Mouse (Mus musculus) embryonic fibroblast, embryonic 13.5 days (primary cell): ENCODE data around the gene Nipal4. TPM values are rescaled to one million over a fixed set of nuclear protein-coding genes. Genes with fewer than 3 reads are reported as not detected.

Experiments used
- H3K27ac ChIP-seq: 2 replicates; pipeline ENCODE4 v1.5.1; 2012; ENCODE audit warnings: low read length, control low read depth, inconsistent platforms; ENCODE audit not compliant: insufficient read depth
- H3K4me1 ChIP-seq: 2 replicates; pipeline ENCODE4 v1.6.1; 2011; ENCODE audit warnings: low read length; ENCODE audit not compliant: control insufficient read depth, insufficient read depth
- H3K4me3 ChIP-seq: 2 replicates; pipeline ENCODE4 v1.5.1; 2011; ENCODE audit warnings: mild to moderate bottlenecking, control low read depth, low read length; ENCODE audit not compliant: insufficient read depth
- CTCF ChIP-seq: IDR thresholded peaks from 2 replicates; pipeline ENCODE4 v1.5.1; 2011; ENCODE audit warnings: mild to moderate bottlenecking, control low read depth, low read length, moderate library complexity, borderline replicate concordance; ENCODE audit not compliant: insufficient read depth
- POLR2A ChIP-seq: IDR thresholded peaks from 2 replicates; pipeline ENCODE4 v1.6.1; 2011; ENCODE audit warnings: low read depth, mild to moderate bottlenecking, control low read depth, low read length, moderate library complexity
- polyA plus RNA-seq: library from polyadenylated mRNA; stranded (reverse); fragments of >200 nt; gene quantifications from 2 replicates; pipeline ENCODE4 v1.2.4, GENCODE M21; 2011; ENCODE audit warnings: low read depth; ENCODE audit not compliant: missing spikeins, insufficient read length

The Nipal4 gene
- polyA plus RNA-seq, 1 experiment = 8.6 TPM

DNA sequence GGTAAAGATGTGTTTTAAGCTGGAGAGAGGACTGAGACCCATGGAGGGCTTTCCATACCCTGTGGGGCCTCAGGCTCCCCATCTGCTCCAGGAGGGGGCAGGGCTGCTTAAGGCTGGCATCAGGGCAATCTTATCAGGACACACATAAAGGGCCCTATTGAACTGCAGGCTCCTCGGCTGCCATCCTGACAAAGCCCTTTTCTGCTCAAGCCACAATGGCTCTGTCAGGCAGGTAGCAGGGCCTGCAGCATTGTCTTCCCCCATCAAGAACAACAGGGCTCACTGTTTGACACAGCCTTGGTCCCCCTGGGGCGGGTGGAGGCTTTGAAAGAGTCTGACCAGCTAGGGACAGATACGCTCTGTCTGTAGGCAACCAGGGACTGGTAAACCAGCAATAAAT, 3.6 kb upstream of the Nipal4 start:
- Histone ChIP-seq H3K4me3 (no peak overlapping the region), H3K4me1 (no peaks in the 10 kb centered on the region), H3K27ac (no peak overlapping the region)
- TF ChIP-seq POLR2A = no peak
- TF ChIP-seq CTCF = no peak

DNA sequence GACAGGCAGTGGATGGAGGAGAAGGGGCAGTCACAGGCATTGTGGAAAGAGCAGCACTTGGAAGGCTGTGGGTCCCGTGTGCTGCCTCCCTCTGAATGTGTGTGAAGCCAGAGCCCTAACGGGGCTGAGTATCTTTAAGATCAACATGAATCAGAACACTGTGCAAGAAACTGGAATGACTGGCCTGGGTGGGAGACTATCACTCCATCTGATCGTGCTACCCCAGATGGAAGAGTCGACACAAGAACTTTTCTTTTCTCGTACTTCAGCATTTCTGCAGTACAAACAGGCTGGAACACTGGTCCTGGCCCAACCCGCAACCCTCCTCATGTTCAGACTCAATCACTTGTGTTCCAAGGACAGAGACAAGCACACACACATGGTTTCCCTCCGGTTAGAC, 2.2 kb upstream of the Nipal4 start:
- Histone ChIP-seq H3K27ac (no peak overlapping the region), H3K4me3 (no peak overlapping the region), H3K4me1 (no peaks in the 10 kb centered on the region)
- no peak for TF ChIP-seq POLR2A
- no peak for TF ChIP-seq CTCF

DNA sequence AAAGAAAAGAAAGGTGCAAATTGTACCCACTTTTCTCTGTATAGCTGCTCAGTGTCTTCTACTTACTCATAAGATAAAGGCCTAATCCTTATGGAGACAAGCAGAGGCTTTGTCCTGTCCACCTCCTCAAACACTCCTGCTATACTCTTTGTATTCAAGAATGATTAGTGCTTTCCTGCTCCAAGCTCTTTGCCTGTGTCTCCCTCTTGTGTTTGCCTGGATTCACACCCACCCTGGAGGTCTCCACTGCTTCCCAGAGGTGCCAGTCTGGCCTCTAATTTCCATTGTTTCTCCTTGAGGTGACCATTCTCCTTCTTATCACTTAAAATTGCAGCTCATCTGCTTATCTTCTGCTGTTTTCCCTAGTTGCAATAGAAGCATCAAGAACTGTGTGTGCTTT, 8.8 kb downstream of the Nipal4 start:
- H3K4me1 ChIP-seq = peaks cover 4% of the 10 kb centered on the region; the same call in 1 of the 2 replicates
- H3K27ac ChIP-seq = no peak overlapping the region
- no peak overlapping the region for H3K4me3 ChIP-seq

DNA sequence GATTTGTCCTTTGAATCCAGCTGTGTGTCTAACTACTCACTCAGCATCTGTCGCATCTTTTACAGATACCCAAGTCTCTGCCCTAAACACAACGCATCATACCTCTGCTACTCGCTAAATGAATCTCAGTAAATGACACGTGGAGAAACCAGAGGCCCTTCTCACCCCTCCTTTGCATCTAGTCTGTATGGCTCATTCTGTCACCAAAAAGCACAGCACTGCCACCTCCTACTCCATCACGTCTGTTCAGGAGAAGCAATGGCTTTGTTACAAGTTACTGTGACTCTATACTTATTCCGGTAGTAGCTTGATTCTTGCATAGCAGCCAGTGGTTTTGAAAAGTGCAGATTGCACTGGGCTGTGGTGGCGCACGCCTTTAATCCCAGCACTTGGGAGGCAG, 9.4 kb downstream of the Nipal4 start:
- no peak overlapping the region for H3K27ac ChIP-seq
- TF ChIP-seq CTCF (no peak), POLR2A (no peak)
- no peak overlapping the region for H3K4me3 ChIP-seq
- H3K4me1 ChIP-seq = peaks cover 4% of the 10 kb centered on the region; the same call in 1 of the 2 replicates

More for the DNA sequence above, 8.8 kb downstream of the Nipal4 start:
- TF ChIP-seq POLR2A (no peak), CTCF (no peak)

DNA sequence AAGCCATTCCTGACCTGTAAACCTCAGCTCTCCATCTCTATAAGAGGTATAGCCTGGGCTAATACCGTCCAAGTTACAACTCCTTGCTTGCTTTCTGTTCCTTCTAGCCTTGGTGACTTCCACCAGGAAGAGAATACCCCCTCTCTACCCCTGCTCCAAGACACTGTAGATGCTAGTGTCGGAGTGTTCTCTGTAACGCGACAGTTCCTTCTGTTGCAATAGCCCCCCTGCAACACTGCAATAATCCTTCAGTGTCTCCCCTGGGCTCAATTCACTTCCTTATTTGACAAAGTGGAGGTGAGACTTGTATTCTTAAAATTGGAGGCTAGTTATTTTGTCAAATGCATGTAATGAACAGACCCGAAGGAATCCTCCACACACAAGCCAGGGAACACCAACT, 19.7 kb downstream of the Nipal4 start:
- H3K27ac ChIP-seq = no peak overlapping the region
- H3K4me3 ChIP-seq = no peak overlapping the region
- no peaks in the 10 kb centered on the region for H3K4me1 ChIP-seq
- no peak for TF ChIP-seq CTCF
- no peak for TF ChIP-seq POLR2A

DNA sequence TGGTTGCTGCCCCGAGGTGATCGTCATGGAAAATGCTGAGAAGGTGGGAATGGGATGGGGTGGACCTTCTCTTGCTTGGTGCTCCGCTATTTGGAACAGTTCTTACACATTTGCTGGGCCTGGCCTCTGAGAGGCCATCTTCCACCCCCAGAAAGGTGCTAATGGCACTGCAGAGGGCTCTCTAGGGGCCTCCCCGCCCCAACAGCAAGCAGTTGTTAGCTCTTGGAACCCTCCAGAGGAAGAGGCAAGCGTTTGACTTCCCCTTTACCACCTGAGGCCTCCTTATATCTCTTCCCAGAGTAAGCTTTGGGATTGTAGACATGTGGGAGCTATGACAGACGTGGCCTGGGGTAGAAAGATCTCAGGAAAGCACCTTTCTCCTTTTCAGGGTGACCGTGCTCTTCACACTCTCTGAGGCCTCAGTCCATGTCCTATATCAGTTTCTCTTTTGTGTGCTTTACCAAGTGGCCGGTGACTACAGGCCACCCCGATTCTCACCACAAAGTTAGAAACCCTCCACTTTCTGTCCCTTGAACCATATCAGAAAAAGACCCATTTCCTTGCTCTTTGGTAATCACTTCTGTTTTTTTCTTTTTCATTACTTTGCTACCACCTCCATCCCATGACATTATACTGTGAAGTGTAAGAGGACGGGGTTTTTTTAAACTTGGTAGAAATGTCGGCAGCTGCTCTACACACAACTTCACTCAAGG, 21.0 kb downstream of the Nipal4 start:
- TF ChIP-seq POLR2A (no peak), CTCF (no peak)
- no peaks in the 10 kb centered on the region for H3K4me1 ChIP-seq
- H3K4me3 ChIP-seq = no peak overlapping the region
- H3K27ac ChIP-seq = no peak overlapping the region

DNA sequence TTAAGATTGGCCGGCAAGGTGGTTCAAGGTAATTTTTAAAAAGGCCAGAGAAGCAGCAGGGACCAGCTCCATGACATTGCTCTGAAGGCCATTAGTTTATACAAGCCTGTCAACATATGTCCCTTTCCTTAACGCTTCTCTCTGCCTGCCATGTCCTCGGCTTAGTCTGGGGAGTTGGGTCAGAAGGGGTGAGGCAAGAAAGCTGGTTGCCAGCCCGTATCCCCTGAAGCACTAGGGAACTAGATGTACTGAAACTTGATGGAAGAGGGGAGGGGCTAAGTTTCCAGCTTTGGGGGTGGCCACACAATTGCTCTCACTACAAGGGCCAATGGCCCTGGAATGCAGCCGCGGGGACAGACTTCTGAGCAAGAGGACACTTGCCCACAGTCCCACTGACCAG, 23.0 kb downstream of the Nipal4 start:
- TF ChIP-seq CTCF = no peak
- no peak for TF ChIP-seq POLR2A
- Histone ChIP-seq H3K4me1 (no peaks in the 10 kb centered on the region), H3K4me3 (no peak overlapping the region), H3K27ac (no peak overlapping the region)

DNA sequence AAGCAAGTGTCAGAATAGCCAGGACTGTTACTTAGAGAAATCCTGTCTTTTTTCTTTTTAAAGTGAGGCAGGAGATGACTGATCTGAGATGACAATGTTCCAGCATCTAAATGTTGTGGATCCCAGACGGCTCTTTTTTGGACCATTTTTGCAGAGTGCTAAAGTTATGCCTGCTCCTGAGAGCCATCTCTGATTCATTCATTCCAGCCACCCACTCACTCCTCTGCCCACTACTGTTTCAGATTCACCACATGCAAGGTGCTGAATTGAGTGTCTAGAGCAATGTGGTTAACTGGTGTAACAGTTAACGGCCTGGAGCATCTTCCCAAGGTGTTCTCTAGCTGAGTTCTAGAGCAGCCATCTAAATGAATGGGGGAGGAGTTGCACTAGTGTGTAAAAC, 31.4 kb downstream of the Nipal4 start:
- TF ChIP-seq POLR2A (no peak), CTCF (no peak)
- no peak overlapping the region for H3K4me3 ChIP-seq
- peak overlapping the region; percentile 58; the same call in 1 of the 2 replicates for H3K27ac ChIP-seq
- peaks cover 4% of the 10 kb centered on the region; the same call in 1 of the 2 replicates for H3K4me1 ChIP-seq

DNA sequence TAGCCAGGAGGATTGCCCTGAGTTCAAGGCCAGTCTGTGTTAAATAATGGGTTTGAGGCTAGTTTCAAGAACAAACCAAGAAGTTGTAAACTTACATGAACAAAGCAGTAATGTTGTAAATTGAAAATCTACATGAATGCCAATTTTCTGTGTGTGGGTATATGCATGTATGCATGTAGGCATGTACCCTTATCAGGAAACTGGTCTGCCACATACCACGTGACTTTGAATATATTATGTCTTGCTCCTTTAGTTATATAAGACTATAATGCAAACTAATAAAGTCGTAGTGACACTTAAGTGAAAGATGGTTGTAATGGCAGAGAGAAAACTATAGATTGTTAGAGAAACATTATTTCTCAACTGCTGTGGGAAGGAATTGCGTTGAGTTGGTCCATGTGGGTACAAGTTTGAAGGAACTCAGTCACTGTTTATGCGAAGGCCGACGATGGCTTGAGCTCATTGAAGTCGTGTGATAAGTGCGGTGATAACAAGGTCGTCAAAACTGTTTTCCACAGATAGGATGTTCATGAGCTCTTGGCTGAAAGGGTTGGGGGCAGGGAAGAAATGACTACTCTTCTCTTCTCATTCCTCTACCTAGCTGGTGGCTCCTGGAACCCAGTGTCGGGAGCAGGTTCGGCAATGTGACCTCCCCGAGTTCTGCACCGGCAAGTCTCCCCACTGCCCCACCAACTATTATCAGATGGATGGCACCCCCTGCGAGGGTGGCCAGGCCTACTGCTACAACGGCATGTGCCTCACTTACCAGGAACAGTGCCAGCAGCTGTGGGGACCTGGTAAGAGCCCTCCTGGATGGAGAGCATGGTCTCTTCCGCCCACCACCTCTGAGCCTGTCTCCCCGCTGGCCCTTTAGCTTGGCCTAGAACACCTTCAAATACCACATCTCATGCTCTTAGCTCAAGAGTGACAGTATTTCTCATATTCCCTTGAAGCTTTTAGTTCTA, 35.0 kb downstream of the Nipal4 start:
- TF ChIP-seq CTCF (no peak), POLR2A (no peak)
- no peak overlapping the region for H3K27ac ChIP-seq

DNA sequence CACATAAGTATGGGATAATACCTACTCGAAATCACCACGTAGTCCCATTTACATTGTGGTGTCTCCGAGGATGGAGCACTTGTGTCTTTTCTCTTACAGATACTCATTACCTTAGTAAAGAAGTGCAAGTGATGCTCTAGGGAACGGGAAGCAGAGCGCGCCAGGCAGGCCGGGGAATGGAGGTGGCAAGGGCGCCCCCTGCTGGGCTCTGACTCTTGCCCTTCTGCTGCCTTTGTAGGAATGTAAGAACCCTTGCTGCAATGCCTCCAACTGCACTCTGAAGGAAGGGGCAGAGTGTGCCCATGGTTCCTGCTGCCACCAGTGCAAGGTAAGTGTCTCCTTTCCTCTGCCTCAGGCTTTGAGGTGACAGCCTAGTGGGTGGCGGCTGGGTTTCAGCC, 37.8 kb downstream of the Nipal4 start:
- TF ChIP-seq POLR2A (no peak), CTCF (peak; percentile 36; the same call in 1 of the 2 replicates)
- Histone ChIP-seq H3K4me1 (no peaks in the 10 kb centered on the region), H3K27ac (no peak overlapping the region), H3K4me3 (no peak overlapping the region)

More for the DNA sequence above, 35.0 kb downstream of the Nipal4 start:
- Histone ChIP-seq H3K4me1 (peaks cover 4% of the 10 kb centered on the region; the same call in 1 of the 2 replicates), H3K4me3 (no peak overlapping the region)
